Mouse (Mus musculus) cortical plate, adult 2 months (tissue): ENCODE results near the gene Crim1.

ENCODE experiments used
- CTCF ChIP-seq: fragments of 200-500 bp; IDR thresholded peaks from 2 replicates; pipeline ENCODE4 v1.5.1; 2011; ENCODE audit warnings: mild to moderate bottlenecking, control low read depth, low read length; ENCODE audit not compliant: insufficient read depth; ENCODE audit errors: extremely low read depth
- POLR2A ChIP-seq: fragments of 200-500 bp; IDR thresholded peaks from 2 replicates; pipeline ENCODE4 v1.6.1; 2011; ENCODE audit warnings: mild to moderate bottlenecking, low read length, control low read depth; ENCODE audit not compliant: insufficient read depth; ENCODE audit errors: extremely low read depth

DNA sequence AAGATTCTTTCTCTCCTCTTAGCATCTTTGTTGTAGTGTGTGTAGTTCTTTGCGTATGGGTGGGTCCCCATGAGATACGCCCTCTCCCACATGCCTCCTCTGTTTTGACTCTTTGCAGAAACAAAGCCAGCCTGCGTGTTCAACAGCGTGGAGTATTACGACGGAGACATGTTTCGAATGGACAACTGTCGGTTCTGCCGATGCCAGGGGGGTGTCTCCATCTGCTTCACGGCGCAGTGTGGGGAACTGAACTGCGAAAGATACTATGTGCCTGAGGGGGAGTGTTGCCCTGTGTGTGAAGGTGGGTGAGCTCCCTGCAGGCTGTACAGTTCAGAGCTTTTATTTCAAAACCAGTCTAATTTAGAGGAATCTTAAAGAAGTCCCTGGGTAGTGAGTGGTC lies 113.0 kb downstream of the Crim1 start:
- TF ChIP-seq CTCF = no peak
- no peak for TF ChIP-seq POLR2A
